Mouse (Mus musculus) MEL (cell line): Measurements from ENCODE around the gene A730071L15Rik. TPM values are rescaled to one million over a fixed set of nuclear protein-coding genes. Genes with fewer than 3 reads are reported as not detected.

ENCODE experiments used
- DNase-seq: peaks from one replicate; pipeline ENCODE4 v3.0.0; 2011; ENCODE audit warnings: low read depth, low spot score
- H3K27ac ChIP-seq: 2 replicates; pipeline ENCODE4 v1.5.1; 2012; ENCODE audit warnings: low read depth, mild to moderate bottlenecking, control low read depth, low read length, moderate library complexity; ENCODE audit not compliant: control insufficient read depth
- H3K27me3 ChIP-seq, 2 experiments: fragments of 150-350 bp in 1 of 2; sonication (generic) in 1 of 2; 2 replicates each; pipeline ENCODE4 v1.6.1; 2012; ENCODE audit warnings: low read length in 2 of 2, mild to moderate bottlenecking in 2 of 2, improper control_type of control experiment in 1 of 2, moderate library complexity in 1 of 2; ENCODE audit not compliant: insufficient read depth in 2 of 2, control insufficient read depth in 1 of 2
- H3K36me3 ChIP-seq, 2 experiments: 2 replicates each; pipeline ENCODE4 v1.6.1; 2012 to 2014; ENCODE audit warnings: low read length in 2 of 2, improper control_type of control experiment in 1 of 2, inconsistent platforms in 1 of 2, mild to moderate bottlenecking in 1 of 2; ENCODE audit not compliant: insufficient read depth in 2 of 2, control insufficient read depth in 1 of 2
- H3K4me1 ChIP-seq, 2 experiments: fragments of 150-350 bp in 1 of 2; sonication (generic) in 1 of 2; 2 replicates each; pipeline ENCODE4 v1.6.1; 2012; ENCODE audit warnings: low read length in 2 of 2, improper control_type of control experiment in 1 of 2, mild to moderate bottlenecking in 1 of 2; ENCODE audit not compliant: insufficient read depth in 2 of 2, control insufficient read depth in 1 of 2
- H3K4me3 ChIP-seq, 2 experiments: fragments of 150-350 bp in 1 of 2; sonication (generic) in 1 of 2; 2 replicates each; pipeline ENCODE4 v1.5.1; 2012; ENCODE audit warnings: low read depth in 2 of 2, low read length in 2 of 2, mild to moderate bottlenecking in 2 of 2, moderate library complexity in 2 of 2, control low read depth in 1 of 2, improper control_type of control experiment in 1 of 2; ENCODE audit not compliant: control insufficient read depth in 1 of 2, insufficient read depth in 1 of 2
- H3K79me2 ChIP-seq: 2 replicates; pipeline ENCODE4 v1.6.1; 2012; ENCODE audit warnings: mild to moderate bottlenecking, low read length, moderate library complexity; ENCODE audit not compliant: control insufficient read depth, poor library complexity, insufficient read depth
- H3K9ac ChIP-seq: 2 replicates; pipeline ENCODE4 v1.6.1; 2012; ENCODE audit warnings: low read depth, mild to moderate bottlenecking, control low read depth, low read length, moderate library complexity; ENCODE audit not compliant: control insufficient read depth, poor library complexity, severe bottlenecking
- H3K9me3 ChIP-seq: fragments of 150-350 bp; sonication (generic); replicated peaks from 2 replicates; pipeline ENCODE4 v1.6.1; 2012; ENCODE audit warnings: mild to moderate bottlenecking, low read length, improper control_type of control experiment, moderate library complexity; ENCODE audit not compliant: insufficient read depth
- BHLHE40 ChIP-seq: IDR thresholded peaks from 2 replicates; pipeline ENCODE4 v1.6.1; 2012; ENCODE audit warnings: low read depth, mild to moderate bottlenecking, inconsistent platforms, low read length, improper control_type of control experiment, borderline replicate concordance
- CHD1 ChIP-seq: IDR thresholded peaks from 2 replicates; pipeline ENCODE4 v1.6.1; 2012; ENCODE audit warnings: low read depth, mild to moderate bottlenecking, inconsistent platforms, low read length, improper control_type of control experiment
- CHD2 ChIP-seq: IDR thresholded peaks from 2 replicates; pipeline ENCODE4 v1.6.1; 2011; ENCODE audit warnings: low read length, improper control_type of control experiment
- CTCF ChIP-seq, 3 experiments: IDR thresholded peaks in 2 of 3; conservative IDR thresholded peaks in 1 of 3; 2 replicates each; pipeline ENCODE4 v1.5.1; 2011 to 2012; ENCODE audit warnings: low read length in 3 of 3, low read depth in 2 of 3, mild to moderate bottlenecking in 2 of 3, improper control_type of control experiment in 1 of 3, inconsistent platforms in 1 of 3, mixed read lengths in 1 of 3, moderate library complexity in 1 of 3; ENCODE audit not compliant: control insufficient read depth in 1 of 3, insufficient read depth in 1 of 3, poor library complexity in 1 of 3, severe bottlenecking in 1 of 3
- E2F4 ChIP-seq: IDR thresholded peaks from 2 replicates; pipeline ENCODE4 v1.6.1; 2011; ENCODE audit warnings: low read depth, low read length, improper control_type of control experiment, borderline replicate concordance
- ELF1 ChIP-seq: IDR thresholded peaks from 2 replicates; pipeline ENCODE4 v1.6.1; 2014; ENCODE audit warnings: low read depth, mild to moderate bottlenecking, inconsistent platforms, low read length, improper control_type of control experiment, moderate library complexity
- EP300 ChIP-seq, 2 experiments: IDR thresholded peaks; 2 replicates each; pipeline ENCODE4 v1.6.1; 2011; ENCODE audit warnings: improper control_type of control experiment in 2 of 2, low read length in 2 of 2, low read depth in 1 of 2, mild to moderate bottlenecking in 1 of 2
- GABPA ChIP-seq: IDR thresholded peaks from 2 replicates; pipeline ENCODE4 v1.6.1; 2012; ENCODE audit warnings: low read depth, mild to moderate bottlenecking, inconsistent platforms, low read length, improper control_type of control experiment, moderate library complexity
- GATA1 ChIP-seq: IDR thresholded peaks from 2 replicates; pipeline ENCODE4 v1.6.1; 2011; ENCODE audit warnings: low read depth, low read length, improper control_type of control experiment
- HCFC1 ChIP-seq: IDR thresholded peaks from 2 replicates; pipeline ENCODE4 v1.6.1; 2012; ENCODE audit warnings: low read depth, mild to moderate bottlenecking, inconsistent platforms, low read length, improper control_type of control experiment, moderate library complexity
- JUND ChIP-seq: IDR thresholded peaks from 2 replicates; pipeline ENCODE4 v1.6.1; 2011; ENCODE audit warnings: low read depth, mild to moderate bottlenecking, improper control_type of control experiment, low read length
- MAFK ChIP-seq: IDR thresholded peaks from 2 replicates; pipeline ENCODE4 v1.6.1; 2011; ENCODE audit warnings: low read depth, mild to moderate bottlenecking, low read length, improper control_type of control experiment, borderline replicate concordance
- MAX ChIP-seq: IDR thresholded peaks from 2 replicates; pipeline ENCODE4 v1.6.1; 2011; ENCODE audit warnings: low read length, improper control_type of control experiment
- MEF2A ChIP-seq: IDR thresholded peaks from 2 replicates; pipeline ENCODE4 v1.6.1; 2014; ENCODE audit warnings: low read depth, mild to moderate bottlenecking, inconsistent platforms, low read length, improper control_type of control experiment; ENCODE audit not compliant: poor library complexity, insufficient replicate concordance, severe bottlenecking; ENCODE audit errors: extremely low read depth
- MXI1 ChIP-seq: IDR thresholded peaks from 2 replicates; pipeline ENCODE4 v1.6.1; 2011; ENCODE audit warnings: mild to moderate bottlenecking, low read depth, low read length, improper control_type of control experiment
- MYB ChIP-seq: IDR thresholded peaks from 2 replicates; pipeline ENCODE4 v1.6.1; 2011; ENCODE audit warnings: mild to moderate bottlenecking, low read depth, low read length, improper control_type of control experiment
- MYC ChIP-seq: IDR thresholded peaks from 2 replicates; pipeline ENCODE4 v1.6.1; 2011; ENCODE audit warnings: low read depth, mild to moderate bottlenecking, low read length, improper control_type of control experiment, moderate library complexity
- NELFE ChIP-seq: IDR thresholded peaks from 2 replicates; pipeline ENCODE4 v1.6.1; 2011; ENCODE audit warnings: low read depth, low read length, improper control_type of control experiment
- NRF1 ChIP-seq: IDR thresholded peaks from 2 replicates; pipeline ENCODE4 v1.6.1; 2014; ENCODE audit warnings: low read depth, mild to moderate bottlenecking, inconsistent platforms, low read length, improper control_type of control experiment, moderate library complexity; ENCODE audit not compliant: poor library complexity, insufficient read depth, severe bottlenecking
- POLR2AphosphoS2 ChIP-seq: IDR thresholded peaks from 2 replicates; pipeline ENCODE4 v1.6.1; 2011; ENCODE audit warnings: low read length, improper control_type of control experiment
- POLR2AphosphoS5 ChIP-seq: IDR thresholded peaks from 2 replicates; pipeline ENCODE4 v1.6.1; 2012; ENCODE audit warnings: low read depth, borderline replicate concordance, mild to moderate bottlenecking, inconsistent platforms, low read length, moderate library complexity, mixed read lengths
- RAD21 ChIP-seq: IDR thresholded peaks from 2 replicates; pipeline ENCODE4 v1.6.1; 2011; ENCODE audit warnings: mild to moderate bottlenecking, low read depth, low read length, improper control_type of control experiment
- RCOR1 ChIP-seq: IDR thresholded peaks from 2 replicates; pipeline ENCODE4 v1.6.1; 2012; ENCODE audit warnings: low read depth, mild to moderate bottlenecking, inconsistent platforms, low read length, improper control_type of control experiment
- SIN3A ChIP-seq: IDR thresholded peaks from 2 replicates; pipeline ENCODE4 v1.6.1; 2012; ENCODE audit warnings: low read length, improper control_type of control experiment, inconsistent platforms
- TAL1 ChIP-seq: IDR thresholded peaks from 2 replicates; pipeline ENCODE4 v1.6.1; 2012; ENCODE audit warnings: mild to moderate bottlenecking, inconsistent platforms, low read length, moderate library complexity, mixed read lengths
- TCF12 ChIP-seq: IDR thresholded peaks from 2 replicates; pipeline ENCODE4 v1.6.1; 2014; ENCODE audit warnings: low read depth, mild to moderate bottlenecking, inconsistent platforms, low read length, improper control_type of control experiment, moderate library complexity
- UBTF ChIP-seq: IDR thresholded peaks from 2 replicates; pipeline ENCODE4 v1.6.1; 2012; ENCODE audit warnings: low read depth, mild to moderate bottlenecking, inconsistent platforms, low read length, improper control_type of control experiment, moderate library complexity, borderline replicate concordance; ENCODE audit not compliant: insufficient read depth
- USF2 ChIP-seq, 2 experiments: IDR thresholded peaks; 2 replicates each; pipeline ENCODE4 v1.6.1; 2011 to 2012; ENCODE audit warnings: improper control_type of control experiment in 2 of 2, low read length in 2 of 2, borderline replicate concordance in 1 of 2, inconsistent platforms in 1 of 2, low read depth in 1 of 2, mild to moderate bottlenecking in 1 of 2; ENCODE audit not compliant: insufficient read depth in 1 of 2
- ZKSCAN1 ChIP-seq: IDR thresholded peaks from 2 replicates; pipeline ENCODE4 v1.6.1; 2012; ENCODE audit warnings: low read depth, mild to moderate bottlenecking, inconsistent platforms, low read length, improper control_type of control experiment, moderate library complexity
- polyA plus RNA-seq, 2 experiments: library from polyadenylated mRNA; stranded (reverse) in 1 of 2; unstranded in 1 of 2; fragments of >175 nt in 1 of 2; fragments of >200 nt in 1 of 2; gene quantifications; 2 replicates each; pipeline versions ENCODE4 v1.2.1 to v1.2.4; 2012; ENCODE audit warnings: low replicate concordance in 2 of 2, low read depth in 1 of 2; ENCODE audit not compliant: insufficient read length in 2 of 2, insufficient read depth in 1 of 2, missing spikeins in 1 of 2
- total RNA-seq: library from RNA; depleted of rRNA; stranded (reverse); fragments of 300-350 nt; gene quantifications from 2 replicates; pipeline ENCODE4 v1.2.3, GENCODE M21; 2012

Gene A730071L15Rik
- total and polyA plus RNA-seq, 3 experiments: 0.13 to 0.46 TPM; not detected in 1

- H3K36me3 ChIP-seq: peaks cover 2 to 20% of the 10 kb centered on the region in 2 experiments; a peak in 3 of 4 replicates
- no peak overlapping the region for H3K9ac ChIP-seq
These were observed 12.4 kb upstream of the A730071L15Rik start for GRCm38 (mm10) chr11:6187399-6187798.

DNA sequence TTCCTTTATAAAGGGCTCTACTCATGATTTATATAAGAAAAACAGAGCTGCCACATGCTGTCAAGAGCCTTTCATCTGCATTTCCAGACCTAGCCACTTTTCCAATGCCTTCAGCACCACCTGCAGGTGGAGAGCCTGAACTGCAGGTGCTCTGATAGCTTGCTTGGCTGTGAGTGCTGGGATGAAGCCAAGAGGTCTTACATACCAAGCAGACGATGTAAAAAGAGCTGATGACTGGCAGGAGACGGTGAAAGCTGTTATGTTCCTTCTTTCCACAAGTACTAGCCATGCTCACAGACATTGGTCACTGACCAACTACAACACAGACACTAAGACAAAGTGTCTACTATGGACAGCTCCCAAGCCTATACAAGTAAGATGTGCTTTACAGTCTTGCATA is 12.0 kb upstream of the A730071L15Rik start:
- no peak overlapping the region for H3K9ac ChIP-seq
- no peak overlapping the region for H3K4me3 ChIP-seq
- H3K27me3 ChIP-seq: no peaks in the 10 kb centered on the region
- peaks cover 2 to 20% of the 10 kb centered on the region in 2 experiments; a peak in 3 of 4 replicates for H3K36me3 ChIP-seq
- H3K79me2 ChIP-seq: peaks cover 28% of the 10 kb centered on the region
- DNase-seq: peak; percentile 94
- H3K9me3 ChIP-seq: no peaks in the 10 kb centered on the region
- no peak overlapping the region for H3K27ac ChIP-seq
- no peaks in the 10 kb centered on the region for H3K4me1 ChIP-seq
- TF ChIP-seq MYC (0 out of 2 replicates have a peak, but pooled peaks have one; percentile 38), MYB (no peak), MAFK (no peak), USF2 (IDR thresholded peaks at IDR 0.05; ENCODE audit: borderline replicate concordance in 1 of 2, insufficient read depth in 1 of 2, low read depth in 1 of 2, low read length in 2 of 2) (no peak), POLR2AphosphoS5 (no peak), NRF1 (no peak), BHLHE40 (no peak; the same call in 1 of the 2 replicates), POLR2AphosphoS2 (no peak), NELFE (no peak), CHD1 (no peak), MEF2A (no peak), SIN3A (peak; percentile 60; the same call in 1 of the 2 replicates), MXI1 (0 out of 2 replicates have a peak, but pooled peaks have one; percentile 29), JUND (no peak), UBTF (no peak), GATA1 (no peak), RAD21 (peak; percentile 93), ELF1 (no peak), CHD2 (no peak), ZKSCAN1 (no peak), GABPA (no peak), TAL1 (no peak), RCOR1 (no peak), EP300 (IDR thresholded peaks at IDR 0.05; ENCODE audit: low read depth in 1 of 2, low read length in 2 of 2) (no peak), HCFC1 (no peak), CTCF (IDR thresholded peaks at IDR 0.05 in 2 of 3, conservative IDR thresholded peaks at IDR 0.05 in 1 of 3; ENCODE audit: control insufficient read depth in 1 of 3, insufficient read depth in 1 of 3, low read depth in 2 of 3, low read length in 3 of 3, poor library complexity in 1 of 3, severe bottlenecking in 1 of 3) (peak; percentile 87 to 97 (median 97)), TCF12 (no peak), E2F4 (no peak)

More at GRCm38 (mm10) chr11:6187399-6187798, 12.4 kb upstream of the A730071L15Rik start:
- H3K79me2 ChIP-seq: peaks cover 32% of the 10 kb centered on the region
- no peak for TF ChIP-seq MYC
- no peak for TF ChIP-seq SIN3A
- TF ChIP-seq BHLHE40: no peak
- no peak for TF ChIP-seq TAL1
- TF ChIP-seq MAX: no peak
- no peak for TF ChIP-seq NELFE
- no peak for TF ChIP-seq CHD2
- TF ChIP-seq POLR2AphosphoS5: no peak
- no peak overlapping the region for H3K27ac ChIP-seq
- no peaks in the 10 kb centered on the region for H3K27me3 ChIP-seq
- no peak for DNase-seq
- H3K4me1 ChIP-seq: no peaks in the 10 kb centered on the region
- H3K4me3 ChIP-seq: no peak overlapping the region
- H3K9me3 ChIP-seq: no peaks in the 10 kb centered on the region
